Mouse (Mus musculus): ENCODE data around the gene Rasl10b.

- TF ChIP-seq CTCF (IDR thresholded peaks at IDR 0.05; ENCODE audit: borderline replicate concordance, control insufficient read depth, extremely low read depth, insufficient read depth, low read length, poor library complexity), result no peak
- TF ChIP-seq POLR2A (IDR thresholded peaks at IDR 0.05; ENCODE audit: control insufficient read depth, extremely low read depth, insufficient read depth, low read length, poor library complexity), result no peak
Observed at GRCm38 (mm10) chr11:83448021-83448926, 39.3 kb downstream of the Rasl10b start.
